Mouse (Mus musculus): ENCODE data around the gene Krt17. TPM values are rescaled to one million over a fixed set of nuclear protein-coding genes. Genes with fewer than 3 reads are reported as not detected.
"Not testable (repeated sequence)": the region's sequence is repeated elsewhere in the genome, so short reads cannot be mapped to it uniquely, and the experiment has no call there.

Gene Krt17
- polyA plus RNA-seq (2015; fragmentation: Nextera tagmentation; extraction: Ambion mirVana), result 0.36 and 0.70 TPM in 2 replicates

DNA sequence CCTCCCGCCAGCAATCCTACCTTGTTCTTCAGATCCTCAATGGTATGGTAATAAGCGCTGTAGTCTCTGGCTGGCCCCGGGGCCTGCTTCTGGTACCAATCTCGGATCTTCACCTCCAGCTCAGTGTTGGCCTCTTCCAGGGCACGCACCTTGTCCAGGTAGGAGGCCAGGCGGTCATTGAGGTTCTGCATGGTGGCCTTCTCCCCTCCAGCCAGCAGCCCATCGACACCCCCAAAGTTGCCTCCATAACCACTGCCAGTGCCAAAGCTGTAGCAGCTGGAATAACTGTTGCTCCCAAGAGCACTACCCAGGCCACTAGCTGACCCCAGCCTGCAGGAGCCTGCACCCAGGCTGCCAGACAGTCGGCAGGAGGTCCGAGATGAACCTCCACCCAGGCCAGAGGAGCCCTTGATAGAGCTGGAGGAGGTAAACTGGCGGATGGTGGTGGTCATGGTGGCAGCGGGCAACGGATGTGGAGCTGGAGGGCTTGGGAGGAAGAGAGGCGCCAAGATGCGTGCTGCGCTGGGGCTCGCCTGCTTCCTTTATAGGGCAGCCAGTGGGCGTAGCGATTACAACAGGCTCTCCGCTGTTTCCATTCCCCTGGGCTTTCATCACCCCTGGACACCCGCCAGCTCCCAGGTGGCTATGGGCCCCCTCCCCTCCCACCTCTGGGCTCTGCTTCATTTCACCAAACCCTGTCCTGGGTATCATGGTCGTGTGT, at the start of gene Krt17:
Gene Krt17 (minus strand): TSS at position 516 of the 721 bp plus-strand sequence.
- WGBS, result 77% methylated on average over 19 of the region's 21 CpGs
- no peak for ATAC-seq
- Histone ChIP-seq H3K9me3 (ENCODE audit: control insufficient read depth, low read length) (no peaks in the 10 kb centered on the region), H3K4me1 (ENCODE audit: control insufficient read depth, insufficient read depth, low read depth, low read length) (no peaks in the 10 kb centered on the region), H3K27me3 (replicated peaks; ENCODE audit: control insufficient read depth, insufficient read depth, low read length) (no peaks in the 10 kb centered on the region), H3K9ac (ENCODE audit: low read depth, low read length) (no peak within 1 kb of the TSS), H3K36me3 (ENCODE audit: control insufficient read depth, insufficient read depth, low read length) (no peaks in the 10 kb centered on the region), H3K27ac (ENCODE audit: low read depth, low read length) (no peak within 1 kb of the TSS), H3K4me3 (ENCODE audit: low read length) (no peak within 1 kb of the TSS), H3K4me2 (ENCODE audit: low read length) (no peak within 1 kb of the TSS)

DNA sequence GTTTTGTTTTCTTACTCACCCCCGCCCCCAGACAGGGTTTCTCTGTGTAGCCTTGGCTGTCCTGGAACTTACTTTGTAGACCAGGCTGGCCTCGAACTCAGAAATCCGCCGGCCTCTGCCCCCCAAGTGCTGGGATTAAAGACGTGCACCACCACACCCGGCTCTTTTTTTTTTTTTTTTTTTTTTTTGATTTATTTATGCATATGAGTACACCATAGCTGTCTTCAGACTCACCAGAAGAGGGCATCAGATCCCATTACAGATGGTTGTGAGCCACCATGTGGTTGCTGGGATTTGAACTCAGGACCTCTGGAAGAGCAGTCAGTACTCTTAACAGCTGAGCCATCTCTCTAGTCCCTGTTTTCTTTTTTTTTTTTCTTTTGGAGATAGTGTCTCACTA, 47.8 kb upstream of the Krt17 start:
- H3K9me3 ChIP-seq (ENCODE audit: control insufficient read depth, low read length); H3K36me3 ChIP-seq (ENCODE audit: control insufficient read depth, insufficient read depth, low read length); ATAC-seq; H3K4me2 ChIP-seq (ENCODE audit: low read length); H3K9ac ChIP-seq (ENCODE audit: low read depth, low read length); H3K4me1 ChIP-seq (ENCODE audit: control insufficient read depth, insufficient read depth, low read depth, low read length); H3K27ac ChIP-seq (ENCODE audit: low read depth, low read length); H3K4me3 ChIP-seq (ENCODE audit: low read length); H3K27me3 ChIP-seq (replicated peaks; ENCODE audit: control insufficient read depth, insufficient read depth, low read length): not testable (repeated sequence)
- 93% methylated on average over 6 of the region's 6 CpGs for WGBS

DNA sequence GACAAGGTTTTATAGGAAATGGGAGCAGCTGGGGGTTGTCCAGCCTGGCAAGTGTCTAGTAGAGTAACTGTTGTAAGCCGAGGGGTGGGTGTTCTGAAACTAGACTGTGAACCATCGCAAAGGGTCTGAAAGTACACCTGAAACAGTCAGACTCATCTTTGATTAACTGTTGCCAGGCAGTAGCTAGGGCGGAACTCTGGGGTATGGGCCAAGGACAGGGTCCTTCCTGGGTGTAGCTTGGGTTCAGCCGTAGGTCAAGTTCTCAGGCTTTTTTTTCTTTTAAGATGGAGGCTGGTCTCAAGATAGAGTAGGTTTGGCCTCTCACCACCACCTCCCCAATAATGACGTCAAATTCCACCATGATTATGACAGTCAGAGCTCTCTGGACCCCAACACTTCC, 47.1 kb upstream of the Krt17 start:
- 95% methylated on average over 5 of the region's 5 CpGs for WGBS
- Histone ChIP-seq H3K36me3 (ENCODE audit: control insufficient read depth, insufficient read depth, low read length) (no peaks in the 10 kb centered on the region), H3K27me3 (replicated peaks; ENCODE audit: control insufficient read depth, insufficient read depth, low read length) (no peaks in the 10 kb centered on the region), H3K9me3 (ENCODE audit: control insufficient read depth, low read length) (no peaks in the 10 kb centered on the region), H3K4me1 (ENCODE audit: control insufficient read depth, insufficient read depth, low read depth, low read length) (no peaks in the 10 kb centered on the region; the same call in 1 of the 2 replicates), H3K4me2 (ENCODE audit: low read length) (no peak overlapping the region), H3K9ac (ENCODE audit: low read depth, low read length) (no peak overlapping the region), H3K27ac (ENCODE audit: low read depth, low read length) (no peak overlapping the region), H3K4me3 (ENCODE audit: low read length) (no peak overlapping the region)
- no peak for ATAC-seq

DNA sequence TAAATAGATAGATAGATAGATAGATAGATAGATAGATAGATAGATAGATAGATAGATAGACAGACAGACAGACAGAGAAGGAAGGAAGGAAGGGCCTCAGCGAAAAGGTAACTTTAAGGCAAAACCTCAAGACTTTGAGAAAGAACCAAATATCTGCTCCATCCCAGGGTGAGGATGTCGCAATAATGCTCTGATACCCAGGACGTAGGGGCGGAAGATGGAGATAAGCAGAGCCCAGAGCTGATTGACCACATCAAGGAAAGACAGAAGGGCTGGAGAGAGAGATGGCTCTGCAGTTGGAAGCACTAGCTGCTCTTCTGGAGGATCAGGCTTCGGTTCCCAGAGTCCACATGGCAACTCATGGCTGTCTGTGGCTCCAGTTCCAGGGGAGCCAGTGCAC, 40.5 kb upstream of the Krt17 start:
- Histone ChIP-seq H3K9me3 (ENCODE audit: control insufficient read depth, low read length) (no peaks in the 10 kb centered on the region), H3K4me3 (ENCODE audit: low read length) (no peak overlapping the region), H3K4me2 (ENCODE audit: low read length) (no peak overlapping the region), H3K4me1 (ENCODE audit: control insufficient read depth, insufficient read depth, low read depth, low read length) (no peaks in the 10 kb centered on the region), H3K27me3 (replicated peaks; ENCODE audit: control insufficient read depth, insufficient read depth, low read length) (no peaks in the 10 kb centered on the region), H3K36me3 (ENCODE audit: control insufficient read depth, insufficient read depth, low read length) (no peaks in the 10 kb centered on the region), H3K9ac (ENCODE audit: low read depth, low read length) (no peak overlapping the region), H3K27ac (ENCODE audit: low read depth, low read length) (no peak overlapping the region)
- WGBS, result 95% methylated on average over 5 of the region's 5 CpGs
- no peak for ATAC-seq

DNA sequence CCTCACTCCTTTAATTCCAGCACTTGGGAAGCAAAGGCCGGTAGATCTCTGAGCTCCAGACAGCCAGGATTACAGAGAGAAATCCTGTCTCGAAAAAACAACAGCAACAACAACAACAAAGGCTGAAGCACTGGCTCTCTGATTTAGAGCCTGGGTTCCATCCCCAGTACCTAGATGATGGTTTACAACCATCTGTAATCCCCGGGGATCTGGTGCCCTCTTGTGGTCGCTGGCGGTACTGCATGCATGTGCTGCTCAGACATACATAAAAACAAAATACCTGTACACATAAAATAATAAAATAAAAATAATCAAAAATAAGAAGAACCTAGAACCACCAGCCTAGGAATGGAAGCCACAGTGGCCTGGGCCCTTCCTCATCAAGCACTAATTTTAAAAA, 39.5 kb upstream of the Krt17 start:
- no peaks in the 10 kb centered on the region for H3K36me3 ChIP-seq (ENCODE audit: control insufficient read depth, insufficient read depth, low read length)
- 8% methylated on average over 5 of the region's 5 CpGs for WGBS
- H3K4me2 ChIP-seq (ENCODE audit: low read length), result no peak overlapping the region
- no peaks in the 10 kb centered on the region for H3K27me3 ChIP-seq (replicated peaks; ENCODE audit: control insufficient read depth, insufficient read depth, low read length)
- no peaks in the 10 kb centered on the region for H3K9me3 ChIP-seq (ENCODE audit: control insufficient read depth, low read length)
- no peak overlapping the region for H3K4me3 ChIP-seq (ENCODE audit: low read length)
- peaks cover under 1% of the 10 kb centered on the region; the same call in 1 of the 2 replicates for H3K4me1 ChIP-seq (ENCODE audit: control insufficient read depth, insufficient read depth, low read depth, low read length)
- ATAC-seq, result no peak
- no peak overlapping the region for H3K9ac ChIP-seq (ENCODE audit: low read depth, low read length)
- H3K27ac ChIP-seq (ENCODE audit: low read depth, low read length), result no peak overlapping the region

DNA sequence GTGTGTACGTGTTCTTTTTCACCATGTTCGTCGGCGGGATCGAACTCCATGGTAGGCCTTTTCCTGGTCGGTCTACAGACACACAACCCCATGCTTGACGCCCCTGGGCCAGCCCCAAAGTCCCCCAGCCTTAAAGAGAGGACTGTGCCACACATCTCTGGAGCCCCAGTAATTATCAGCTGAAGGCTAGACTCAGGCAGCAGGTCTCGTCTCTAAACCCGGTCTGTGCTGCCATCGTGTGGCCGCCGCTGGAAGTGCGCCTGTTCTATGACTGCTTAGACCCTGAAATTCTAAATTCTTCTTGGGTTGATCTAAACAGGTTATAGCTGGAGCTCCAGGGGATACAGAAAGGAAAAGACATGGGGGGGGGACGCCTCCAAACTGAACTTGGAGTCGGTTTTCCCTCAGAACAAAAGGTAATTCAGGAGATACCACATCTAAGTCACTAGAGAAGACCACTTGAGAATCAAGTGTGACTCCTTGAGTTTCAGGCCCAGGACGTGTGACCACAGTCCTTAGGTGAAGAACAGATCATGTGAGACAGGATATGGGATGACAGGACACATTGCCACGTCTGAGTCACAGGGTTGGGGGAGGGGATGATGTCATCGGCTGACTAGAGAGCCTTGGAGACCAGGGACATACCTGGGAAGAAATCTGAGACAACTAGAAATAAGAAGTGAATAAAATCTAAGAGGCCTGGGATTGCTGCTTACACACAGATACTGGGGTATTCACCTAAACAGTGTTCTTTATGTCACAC, 37.6 kb upstream of the Krt17 start:
- 0 out of 2 replicates have a peak, but pooled peaks have one; percentile 59 for ATAC-seq
- Histone ChIP-seq H3K9ac (ENCODE audit: low read depth, low read length) (peak overlapping the region; percentile 57), H3K27ac (ENCODE audit: low read depth, low read length) (no peak overlapping the region), H3K36me3 (ENCODE audit: control insufficient read depth, insufficient read depth, low read length) (no peaks in the 10 kb centered on the region), H3K4me2 (ENCODE audit: low read length) (peak overlapping the region; percentile 53), H3K27me3 (replicated peaks; ENCODE audit: control insufficient read depth, insufficient read depth, low read length) (no peaks in the 10 kb centered on the region), H3K9me3 (ENCODE audit: control insufficient read depth, low read length) (no peaks in the 10 kb centered on the region), H3K4me3 (ENCODE audit: low read length) (peak overlapping the region; percentile 28), H3K4me1 (ENCODE audit: control insufficient read depth, insufficient read depth, low read depth, low read length) (peaks cover 2% of the 10 kb centered on the region; the same call in 1 of the 2 replicates)
- WGBS, result 20% methylated on average over 18 of the region's 18 CpGs

DNA sequence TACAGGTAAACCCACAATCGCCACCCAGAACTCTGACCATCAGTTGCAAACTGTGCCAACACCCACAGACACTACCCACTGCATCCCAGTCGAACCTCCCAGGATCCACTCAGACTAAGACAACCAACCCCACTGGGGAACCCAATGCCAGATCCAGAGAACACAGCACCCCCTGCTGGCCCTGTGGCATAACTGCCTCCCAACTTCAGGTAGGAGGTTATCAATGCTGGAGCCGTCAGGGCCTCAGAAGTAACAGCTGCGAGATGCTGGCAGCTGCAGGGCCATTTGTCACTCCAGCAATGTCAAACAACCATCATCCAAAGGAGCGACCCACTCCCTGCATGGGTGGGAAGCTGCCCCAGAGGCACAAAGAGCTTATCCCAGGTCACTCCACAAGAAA, 37.0 kb upstream of the Krt17 start:
- Histone ChIP-seq H3K27me3 (replicated peaks; ENCODE audit: control insufficient read depth, insufficient read depth, low read length) (no peaks in the 10 kb centered on the region), H3K36me3 (ENCODE audit: control insufficient read depth, insufficient read depth, low read length) (no peaks in the 10 kb centered on the region), H3K4me1 (ENCODE audit: control insufficient read depth, insufficient read depth, low read depth, low read length) (peaks cover 2% of the 10 kb centered on the region; the same call in 1 of the 2 replicates), H3K4me3 (ENCODE audit: low read length) (no peak overlapping the region; the same call in 1 of the 2 replicates), H3K9ac (ENCODE audit: low read depth, low read length) (no peak overlapping the region), H3K4me2 (ENCODE audit: low read length) (peak overlapping the region; percentile 53), H3K27ac (ENCODE audit: low read depth, low read length) (no peak overlapping the region), H3K9me3 (ENCODE audit: control insufficient read depth, low read length) (no peaks in the 10 kb centered on the region)
- no peak for ATAC-seq
- WGBS, result 37% methylated on average over 5 of the region's 5 CpGs

DNA sequence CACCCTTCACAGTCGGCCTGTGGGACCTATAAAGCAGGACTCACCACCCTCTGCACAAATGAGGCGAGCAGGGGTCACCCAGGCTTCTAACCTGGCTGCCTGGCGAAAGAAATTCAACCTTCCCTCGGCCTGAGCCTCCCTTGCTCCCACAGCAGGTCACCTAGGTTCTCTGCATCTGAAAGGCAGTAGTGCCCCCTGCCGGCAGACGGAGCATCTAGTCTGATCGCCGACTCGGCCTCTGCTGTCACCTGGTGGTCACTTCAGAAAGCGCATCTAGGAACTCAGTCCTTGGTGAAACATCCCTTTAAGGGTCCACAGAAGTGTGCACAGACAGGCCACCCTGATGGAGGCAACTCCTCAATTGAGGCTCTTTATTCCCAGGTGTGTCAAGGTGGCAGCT, 34.5 kb upstream of the Krt17 start:
- H3K36me3 ChIP-seq (ENCODE audit: control insufficient read depth, insufficient read depth, low read length), result no peaks in the 10 kb centered on the region
- ATAC-seq, result peak; percentile 53
- no peak overlapping the region for H3K4me3 ChIP-seq (ENCODE audit: low read length)
- H3K4me1 ChIP-seq (ENCODE audit: control insufficient read depth, insufficient read depth, low read depth, low read length), result peaks cover 2% of the 10 kb centered on the region; the same call in 1 of the 2 replicates
- H3K27me3 ChIP-seq (replicated peaks; ENCODE audit: control insufficient read depth, insufficient read depth, low read length), result no peaks in the 10 kb centered on the region
- H3K4me2 ChIP-seq (ENCODE audit: low read length), result peak overlapping the region; percentile 27
- H3K9me3 ChIP-seq (ENCODE audit: control insufficient read depth, low read length), result no peaks in the 10 kb centered on the region
- 0 out of 2 replicates have a peak overlapping the region, but pooled peaks have one; percentile 42 for H3K9ac ChIP-seq (ENCODE audit: low read depth, low read length)
- WGBS, result 5% methylated on average over 10 of the region's 10 CpGs
- no peak overlapping the region for H3K27ac ChIP-seq (ENCODE audit: low read depth, low read length)

DNA sequence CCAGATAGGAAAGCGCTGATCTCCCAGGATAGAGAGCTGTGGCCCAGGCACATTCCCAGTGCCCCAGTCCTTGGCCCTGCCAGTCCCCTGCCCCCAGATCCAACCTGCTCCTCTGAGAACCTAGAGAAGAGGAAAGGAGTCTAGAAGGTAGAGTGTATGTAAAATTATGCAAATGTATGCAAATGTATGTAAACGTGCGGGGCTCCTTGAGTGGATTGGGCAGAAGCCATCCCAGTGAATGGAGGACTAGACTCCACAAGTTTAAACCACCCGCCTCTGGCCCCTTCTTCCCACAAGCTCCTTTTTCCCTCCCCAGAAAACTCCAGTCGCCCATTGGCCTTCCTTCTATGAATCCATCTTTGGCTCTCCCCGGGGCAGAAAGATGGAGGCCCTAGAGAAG, 32.1 kb upstream of the Krt17 start:
- no peaks in the 10 kb centered on the region for H3K9me3 ChIP-seq (ENCODE audit: control insufficient read depth, low read length)
- ATAC-seq, result no peak
- H3K4me2 ChIP-seq (ENCODE audit: low read length), result no peak overlapping the region
- no peak overlapping the region for H3K9ac ChIP-seq (ENCODE audit: low read depth, low read length)
- no peaks in the 10 kb centered on the region for H3K36me3 ChIP-seq (ENCODE audit: control insufficient read depth, insufficient read depth, low read length)
- no peak overlapping the region for H3K27ac ChIP-seq (ENCODE audit: low read depth, low read length)
- H3K27me3 ChIP-seq (replicated peaks; ENCODE audit: control insufficient read depth, insufficient read depth, low read length), result no peaks in the 10 kb centered on the region
- WGBS, result 42% methylated on average over 6 of the region's 6 CpGs
- no peak overlapping the region for H3K4me3 ChIP-seq (ENCODE audit: low read length)
- H3K4me1 ChIP-seq (ENCODE audit: control insufficient read depth, insufficient read depth, low read depth, low read length), result peaks cover 2% of the 10 kb centered on the region; the same call in 1 of the 2 replicates
